Comparison of ENCODE assay signal across 25 mouse cellular contexts in the genomic region with DNA sequence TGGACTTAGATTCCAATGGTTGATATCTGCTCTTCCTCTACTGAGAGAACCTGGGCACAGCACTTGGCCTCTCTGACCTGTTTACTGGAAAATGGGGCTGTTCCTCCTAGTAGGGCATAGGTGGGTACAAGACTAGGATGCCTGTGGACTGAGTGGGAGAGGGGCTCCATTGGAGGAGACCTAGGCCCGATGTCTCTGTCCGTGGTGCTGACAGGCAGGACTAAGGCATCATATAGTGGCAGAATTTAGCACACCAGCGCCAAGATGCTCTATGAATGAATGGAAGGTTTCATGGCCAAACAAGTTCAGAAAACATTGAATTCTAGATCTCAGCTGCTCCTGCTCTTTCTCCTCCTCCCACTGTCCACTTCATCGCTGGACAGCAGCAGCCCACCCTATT. TPM values are rescaled to one million over a fixed set of nuclear protein-coding genes. Genes with fewer than 3 reads are reported as not detected.
DNase-seq lines count a peak whose midpoint lies in the region; TF ChIP-seq lines count a peak whose summit lies in the region.
"Had no signal": no experiment of that assay in that cellular context is flagged by ENCODE, and none has a peak within 500 bp of the region (broad histone marks: within the 10 kb centered on the region; RNA-seq: fewer than 3 reads in every experiment).

No protein-coding gene starts in this region.

- peak; percentile 8 for DNase-seq in retina, embryonic 14.5 days (ENCODE audit: low spot score)
- no peak for DNase-seq in retina, postnatal 1 day
- peak; percentile 46 for DNase-seq in ZHBTc4 (ENCODE audit: low read depth, low spot score)
- DNase-seq in forelimb bud, embryonic 11.5 days (ENCODE audit: low read depth, low spot score): peak; percentile 27
- DNase-seq in ovary, postnatal 14 days (ENCODE audit: low spot score): no peak
- no peak for DNase-seq in left cerebral cortex, adult 2 months (ENCODE audit: extremely low spot score in 1 of 2, low spot score in 2 of 2)
- DNase-seq in ovary, postnatal 36 days (ENCODE audit: low spot score): no peak
- DNase-seq: adrenal gland, adult 2 months; B cell, adult 2 months; cerebellum, adult 11 months; cerebellum, adult 9-11 months; forebrain, postnatal 0 days; gastrocnemius, postnatal 36 days; heart, adult 2 months; heart, postnatal 14 days; kidney, postnatal 36 days; liver, postnatal 0 days; lung, postnatal 10 days; spleen, adult 18-20 months; thymus, postnatal 36 days had no signal

- no peak for TF ChIP-seq CTCF in left cerebral cortex, adult 2 months (IDR thresholded peaks at IDR 0.05)

- intact Hi-C loops in left cerebral cortex, adult 2 months (cut with DNase I): no loop called here

- H3K4me3 ChIP-seq in left cerebral cortex, adult 2 months: no peak overlapping the region
- H3K4me3 ChIP-seq: heart, adult 2 months; heart, embryonic 13.5 days; hindbrain, embryonic 12.5 days; kidney, embryonic 15.5 days; limb, embryonic 12.5 days; midbrain, embryonic 13.5 days had no signal

- no peak overlapping the region for H3K27ac ChIP-seq in left cerebral cortex, adult 2 months
- H3K27ac ChIP-seq: heart, adult 2 months; heart, embryonic 13.5 days; hindbrain, embryonic 12.5 days; kidney, embryonic 15.5 days; limb, embryonic 12.5 days; midbrain, embryonic 13.5 days had no signal

RNA-seq across cellular contexts. Expression of gene Zfp787, which starts 25.5 kb away (rescaled TPM):
- 10 to 100 TPM; 27.8 to 30.2 TPM for total RNA-seq in left cerebral cortex, adult 2 months (2021)

RNA-seq across cellular contexts. Expression of gene Zfp444, which starts 41.7 kb away (rescaled TPM):
- total RNA-seq in left cerebral cortex, adult 2 months (2021): 10 to 100 TPM; 62.0 to 66.7 TPM

Comparison
In these comparisons a context has a peak if more than half of its experiments do, and no peak if none do; other contexts are left out.
1. DNase-seq: peak in retina, embryonic 14.5 days (single experiment), ZHBTc4 (single experiment) and forelimb bud, embryonic 11.5 days (single experiment); none in retina, postnatal 1 day (single experiment), ovary, postnatal 14 days (single experiment), left cerebral cortex, adult 2 months (0 of 2) and ovary, postnatal 36 days (single experiment).